Mouse (Mus musculus) neural tube, embryonic 14.5 days (tissue): Measurements from ENCODE around the gene Gabarap. TPM values are rescaled to one million over a fixed set of nuclear protein-coding genes. Genes with fewer than 3 reads are reported as not detected.

ENCODE experiments used
- ATAC-seq: fragments of 200-750 bp; cut with Nextera tagmentation; 2 replicates; pipeline ENCODE4 v1.8.0; 2017; ENCODE audit warnings: low read depth, mild to moderate bottlenecking, moderate TSS enrichment, moderate library complexity
- H3K27ac ChIP-seq: fragments of 300-500 bp; sonication (generic); 2 replicates; pipeline ENCODE4 v1.5.1; 2014; ENCODE audit warnings: low read depth, mild to moderate bottlenecking, control low read depth, low read length, moderate library complexity, mixed read lengths
- H3K27me3 ChIP-seq: fragments of 300-500 bp; sonication (generic); 2 replicates; pipeline ENCODE4 v1.6.1; 2014; ENCODE audit warnings: low read length; ENCODE audit not compliant: control insufficient read depth, insufficient read depth
- H3K36me3 ChIP-seq: fragments of 300-500 bp; sonication (generic); 2 replicates; pipeline ENCODE4 v1.6.1; 2014; ENCODE audit warnings: low read length, mixed read lengths; ENCODE audit not compliant: control insufficient read depth, insufficient read depth
- H3K4me1 ChIP-seq: fragments of 300-500 bp; sonication (generic); 2 replicates; pipeline ENCODE4 v1.6.1; 2014; ENCODE audit warnings: low read length; ENCODE audit not compliant: control insufficient read depth, insufficient read depth
- H3K4me2 ChIP-seq: fragments of 300-500 bp; sonication (generic); 2 replicates; pipeline ENCODE4 v1.6.1; 2014; ENCODE audit warnings: mild to moderate bottlenecking, low read depth, low read length, control low read depth
- H3K4me3 ChIP-seq: fragments of 300-500 bp; sonication (generic); 2 replicates; pipeline ENCODE4 v1.5.1; 2014; ENCODE audit warnings: low read depth, low read length, control low read depth, mixed read lengths
- H3K9ac ChIP-seq: fragments of 300-500 bp; sonication (generic); replicated peaks from 2 replicates; pipeline ENCODE4 v1.6.1; 2014; ENCODE audit warnings: low read depth, mild to moderate bottlenecking, control low read depth, low read length, mixed read lengths
- H3K9me3 ChIP-seq: fragments of 300-500 bp; sonication (generic); 2 replicates; pipeline ENCODE4 v1.6.1; 2016; ENCODE audit warnings: low read length; ENCODE audit not compliant: control insufficient read depth
- WGBS: fragments of 180-500 bp; shearing (Covaris S2); extraction: QIAGEN DNeasy Blood & Tissue Kit; methylation state at CpG from one replicate; pipeline ENCODE4 v1.1.7; 2014; 5-methylcytosine and 5-hydroxymethylcytosine counted together
- polyA plus RNA-seq: library from polyadenylated mRNA; unstranded; fragments of >200 nt; fragmentation: Nextera tagmentation; extraction: Ambion mirVana; gene quantifications from 2 replicates; pipeline ENCODE4 v1.2.1, GENCODE M21; 2014

The Gabarap gene
- polyA plus RNA-seq, 1 experiment from 2014 or later: 609 TPM

- Histone ChIP-seq H3K9me3 (no peaks in the 10 kb centered on the region), H3K4me3 (peak overlapping the region; percentile 80), H3K36me3 (no peaks in the 10 kb centered on the region), H3K4me2 (peak overlapping the region; percentile 94), H3K4me1 (peaks cover 44% of the 10 kb centered on the region), H3K9ac (peak overlapping the region; percentile 83), H3K27ac (peak overlapping the region; percentile 95), H3K27me3 (no peaks in the 10 kb centered on the region)
- WGBS: 16% methylated on average over 2 of the region's 2 CpGs
- ATAC-seq: no peak
These were observed 28.6 kb downstream of the Gabarap start for GRCm38 (mm10) chr11:70019495-70020021.

GRCm38 (mm10) chr11:70020022-70020631 is 29.2 kb downstream of the Gabarap start:
- peak overlapping the region; percentile 95 for H3K27ac ChIP-seq
- peak overlapping the region; percentile 83 for H3K9ac ChIP-seq
- peak overlapping the region; percentile 94 for H3K4me2 ChIP-seq
- H3K4me1 ChIP-seq: peaks cover 43% of the 10 kb centered on the region
- no peak for ATAC-seq
- H3K4me3 ChIP-seq: peak overlapping the region; percentile 80
- H3K36me3 ChIP-seq: no peaks in the 10 kb centered on the region
- no peaks in the 10 kb centered on the region for H3K27me3 ChIP-seq
- 18% methylated on average over 8 of the region's 8 CpGs for WGBS
- no peaks in the 10 kb centered on the region for H3K9me3 ChIP-seq

- Histone ChIP-seq H3K27ac (peak overlapping the region; percentile 95), H3K27me3 (no peaks in the 10 kb centered on the region), H3K4me1 (peaks cover 46% of the 10 kb centered on the region), H3K36me3 (no peaks in the 10 kb centered on the region), H3K4me2 (peak overlapping the region; percentile 94), H3K4me3 (peak overlapping the region; percentile 80), H3K9ac (peak overlapping the region; percentile 44), H3K9me3 (no peaks in the 10 kb centered on the region)
- peak; percentile 78 for ATAC-seq
- WGBS: 0% methylated on average over 8 of the region's 8 CpGs
These were observed 29.9 kb downstream of the Gabarap start for GRCm38 (mm10) chr11:70020731-70021263.

GRCm38 (mm10) chr11:70021264-70022132 is 30.6 kb downstream of the Gabarap start:
- under 1% methylated on average over 38 of the region's 40 CpGs for WGBS
- Histone ChIP-seq H3K9me3 (no peaks in the 10 kb centered on the region), H3K9ac (peak overlapping the region; percentile 44), H3K4me2 (peak overlapping the region; percentile 94), H3K4me1 (peaks cover 53% of the 10 kb centered on the region), H3K4me3 (peak overlapping the region; percentile 80), H3K27me3 (no peaks in the 10 kb centered on the region), H3K36me3 (no peaks in the 10 kb centered on the region), H3K27ac (peak overlapping the region; percentile 95)
- ATAC-seq: peak; percentile 69

- peak overlapping the region; percentile 74 for H3K27ac ChIP-seq
- 8% methylated on average over 20 of the region's 29 CpGs for WGBS
- H3K9me3 ChIP-seq: no peaks in the 10 kb centered on the region
- peaks cover 67% of the 10 kb centered on the region for H3K4me1 ChIP-seq
- peak overlapping the region; percentile 32 for H3K4me3 ChIP-seq
- H3K27me3 ChIP-seq: no peaks in the 10 kb centered on the region
- H3K36me3 ChIP-seq: no peaks in the 10 kb centered on the region
- peak overlapping the region; percentile 72 for H3K4me2 ChIP-seq
- ATAC-seq: no peak
- H3K9ac ChIP-seq: peak overlapping the region; percentile 42
These were observed 32.7 kb downstream of the Gabarap start for GRCm38 (mm10) chr11:70023481-70024150.

- H3K36me3 ChIP-seq: no peaks in the 10 kb centered on the region
- 15% methylated on average over 6 of the region's 6 CpGs for WGBS
- no peaks in the 10 kb centered on the region for H3K9me3 ChIP-seq
- peak overlapping the region; percentile 72 for H3K4me2 ChIP-seq
- no peaks in the 10 kb centered on the region for H3K27me3 ChIP-seq
- peak overlapping the region; percentile 39; the same call in 1 of the 2 replicates for H3K27ac ChIP-seq
- H3K4me1 ChIP-seq: peaks cover 69% of the 10 kb centered on the region
- ATAC-seq: no peak
- H3K9ac ChIP-seq: peak overlapping the region; percentile 42
- peak overlapping the region; percentile 32 for H3K4me3 ChIP-seq
These were observed 33.2 kb downstream of the Gabarap start for GRCm38 (mm10) chr11:70024151-70024514.

GRCm38 (mm10) chr11:70026689-70027088 is 35.7 kb downstream of the Gabarap start:
- ATAC-seq: no peak
- WGBS: 4% methylated on average over 19 of the region's 19 CpGs
- H3K27ac ChIP-seq: peak overlapping the region; percentile 96; the same call in 1 of the 2 replicates
- 0 out of 2 replicates have a peak overlapping the region, but pooled peaks have one; percentile 28 for H3K9ac ChIP-seq
- no peaks in the 10 kb centered on the region for H3K27me3 ChIP-seq
- no peaks in the 10 kb centered on the region for H3K9me3 ChIP-seq
- peaks cover 11% of the 10 kb centered on the region; the same call in 1 of the 2 replicates for H3K36me3 ChIP-seq
- H3K4me2 ChIP-seq: peak overlapping the region; percentile 52
- H3K4me3 ChIP-seq: peak overlapping the region; percentile 19; the same call in 1 of the 2 replicates
- H3K4me1 ChIP-seq: peaks cover 70% of the 10 kb centered on the region

- no peak for ATAC-seq
- Histone ChIP-seq H3K4me2 (peak overlapping the region; percentile 52; the same call in 1 of the 2 replicates), H3K9me3 (no peaks in the 10 kb centered on the region), H3K4me3 (peak overlapping the region; percentile 19; the same call in 1 of the 2 replicates), H3K27ac (peak overlapping the region; percentile 96), H3K36me3 (peaks cover 17% of the 10 kb centered on the region; the same call in 1 of the 2 replicates), H3K27me3 (no peaks in the 10 kb centered on the region), H3K9ac (0 out of 2 replicates have a peak overlapping the region, but pooled peaks have one; percentile 28), H3K4me1 (peaks cover 65% of the 10 kb centered on the region)
- WGBS: 27% methylated on average over 9 of the region's 9 CpGs
These were observed 36.5 kb downstream of the Gabarap start for GRCm38 (mm10) chr11:70027397-70027796.
